Mouse (Mus musculus): Measurements from ENCODE around the gene Hspg2.

DNA sequence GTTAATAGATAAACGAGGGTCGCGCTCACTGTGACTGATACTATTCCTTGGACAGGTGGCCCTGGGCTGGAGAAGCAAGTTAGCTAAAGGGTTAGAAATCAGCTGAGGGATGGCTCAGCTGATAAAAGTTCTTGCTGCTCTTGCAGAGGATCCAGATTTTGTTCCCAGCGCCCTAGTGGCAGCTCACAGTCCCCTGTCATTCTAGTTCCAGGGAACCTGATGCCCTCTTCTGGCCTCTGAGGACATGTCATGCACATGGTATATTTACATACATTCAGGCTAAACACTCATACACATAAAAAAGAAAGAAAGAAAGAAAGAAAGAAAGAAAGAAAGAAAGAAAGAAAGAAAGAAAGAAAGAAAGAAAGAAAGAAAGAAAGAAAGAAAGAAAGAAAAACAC lies 27.2 kb upstream of the Hspg2 start:
- TF ChIP-seq CTCF (IDR thresholded peaks at IDR 0.05; ENCODE audit: control insufficient read depth, insufficient read depth, insufficient read length): no peak
- TF ChIP-seq CEBPB (IDR thresholded peaks at IDR 0.05; ENCODE audit: low read depth): no peak
- TF ChIP-seq FOSL1 (IDR thresholded peaks at IDR 0.05; ENCODE audit: insufficient read depth, low read length, poor library complexity, severe bottlenecking): no peak
- no peak for TF ChIP-seq USF1 (IDR thresholded peaks at IDR 0.05; ENCODE audit: low read depth)
- TF ChIP-seq MAX (IDR thresholded peaks at IDR 0.05): no peak
- no peak for TF ChIP-seq MYOD1 (IDR thresholded peaks at IDR 0.05; ENCODE audit: control insufficient read depth, insufficient read length, low read depth)
